Comparison of ENCODE assay signal across 8 mouse cellular contexts in genomic region chr3:68954487-68954886, GRCm38 (mm10). TPM values are rescaled to one million over a fixed set of nuclear protein-coding genes. Genes with fewer than 3 reads are reported as not detected.
DNase-seq lines count a peak whose midpoint lies in the region; TF ChIP-seq lines count a peak whose summit lies in the region.
"Had no signal": no experiment of that assay in that cellular context is flagged by ENCODE, and none has a peak within 500 bp of the region (broad histone marks: within the 10 kb centered on the region; RNA-seq: fewer than 3 reads in every experiment).

No protein-coding gene starts in this region.

- 0 out of 2 replicates have a peak, but pooled peaks cover under 1% of the 10 kb centered on the region for H3K4me1 ChIP-seq in cerebellum, adult 2 months (ENCODE audit: control insufficient read depth, insufficient read depth, low read length)
- H3K4me1 ChIP-seq: embryonic facial prominence, embryonic 12.5 days had no signal

- H3K27ac ChIP-seq in cerebellum, adult 2 months (ENCODE audit: insufficient read depth, low read length) = no peak overlapping the region
- H3K27ac ChIP-seq: embryonic facial prominence, embryonic 12.5 days had no signal

- H3K27me3 ChIP-seq in cerebellum, adult 2 months (ENCODE audit: control insufficient read depth, insufficient read depth, low read length) = no peaks in the 10 kb centered on the region
- H3K27me3 ChIP-seq: embryonic facial prominence, embryonic 12.5 days had no signal

- TF ChIP-seq POLR2A in cerebellum, adult 2 months (IDR thresholded peaks at IDR 0.05; ENCODE audit: borderline replicate concordance, insufficient read depth, low read length) = no peak

- DNase-seq in kidney, adult 9 months = peak; percentile 37
- DNase-seq in kidney, adult 11 months = no peak
- peak; percentile 30 for DNase-seq in thymus, postnatal 25 days
- no peak for DNase-seq in thymus, postnatal 36 days
- DNase-seq in embryo, embryonic 10.5 days (ENCODE audit: low spot score) = peak; percentile 81
- no peak for DNase-seq in urinary bladder, postnatal 36 days (ENCODE audit: low spot score in 2 of 2)
- DNase-seq in cerebellum, adult 2 months = no peak

- no peak overlapping the region for H3K4me3 ChIP-seq in cerebellum, adult 2 months (replicated peaks; ENCODE audit: insufficient read depth, low read depth, low read length)
- H3K4me3 ChIP-seq: embryonic facial prominence, embryonic 12.5 days had no signal

- no peak for TF ChIP-seq CTCF in cerebellum, adult 2 months (IDR thresholded peaks at IDR 0.05; ENCODE audit: borderline replicate concordance, insufficient read depth, low read depth, low read length)

- 55% methylated on average over 6 of the region's 6 CpGs for WGBS in cerebellum, adult 2 months

RNA-seq across cellular contexts. Expression of gene Ift80, which starts 49.9 kb away (rescaled TPM):
- 21.1 and 24.3 TPM in 2 replicates for polyA plus RNA-seq in cerebellum, adult 2 months (2012; rRNA removed)

RNA-seq across cellular contexts. Expression of gene Smc4, which starts 50.1 kb away (rescaled TPM):
- 4.5 and 4.8 TPM in 2 replicates for polyA plus RNA-seq in cerebellum, adult 2 months (2012; rRNA removed)

Comparison
In these comparisons a context has a peak if more than half of its experiments do, and no peak if none do; other contexts are left out.
1. DNase-seq: peak in kidney, adult 9 months (single experiment), thymus, postnatal 25 days (single experiment) and embryo, embryonic 10.5 days (single experiment); none in kidney, adult 11 months (single experiment), thymus, postnatal 36 days (0 of 2), urinary bladder, postnatal 36 days (0 of 2) and cerebellum, adult 2 months (0 of 2).